Mouse (Mus musculus): ENCODE measurements around the gene Isoc2a. TPM values are rescaled to one million over a fixed set of nuclear protein-coding genes. Genes with fewer than 3 reads are reported as not detected.

The Isoc2a gene
- polyA plus RNA-seq, 1 experiment from 2014 or later: 0.53 TPM

Other genes with a start within 250 kb of the Isoc2a start
- gene Tmem86b, start 245.7 kb upstream of the Isoc2a start, polyA plus RNA-seq (2014; fragmentation: Nextera tagmentation; extraction: Ambion mirVana): 2.4 and 2.6 TPM in 2 replicates
- gene Ppp6r1, start 218.1 kb upstream of the Isoc2a start, polyA plus RNA-seq (2014; fragmentation: Nextera tagmentation; extraction: Ambion mirVana): 4.4 and 5.3 TPM in 2 replicates
- gene Hspbp1, start 192.1 kb upstream of the Isoc2a start, polyA plus RNA-seq (2014; fragmentation: Nextera tagmentation; extraction: Ambion mirVana): 141 and 156 TPM in 2 replicates
- 7.9 and 8.0 TPM in 2 replicates for gene Brsk1, start 186.5 kb upstream of the Isoc2a start, polyA plus RNA-seq (2014; fragmentation: Nextera tagmentation; extraction: Ambion mirVana)
- 0.12 TPM in 1 of 2 replicates, not detected in the other for gene Tmem150b, start 151.9 kb upstream of the Isoc2a start, polyA plus RNA-seq (2014; fragmentation: Nextera tagmentation; extraction: Ambion mirVana)
- gene Kmt5c, start 137.0 kb upstream of the Isoc2a start, polyA plus RNA-seq (2014; fragmentation: Nextera tagmentation; extraction: Ambion mirVana): 54.6 and 57.1 TPM in 2 replicates
- gene Cox6b2, start 124.1 kb upstream of the Isoc2a start, polyA plus RNA-seq (2014; fragmentation: Nextera tagmentation; extraction: Ambion mirVana): 11.7 and 13.1 TPM in 2 replicates
- gene Fam71e2, start 105.9 kb upstream of the Isoc2a start, polyA plus RNA-seq (2014; fragmentation: Nextera tagmentation; extraction: Ambion mirVana): not detected in 2 replicates
- 0.21 and 0.32 TPM in 2 replicates for gene Il11, start 94.3 kb upstream of the Isoc2a start, polyA plus RNA-seq (2014; fragmentation: Nextera tagmentation; extraction: Ambion mirVana)
- not detected in 2 replicates for gene Tmem190, start 94.2 kb upstream of the Isoc2a start, polyA plus RNA-seq (2014; fragmentation: Nextera tagmentation; extraction: Ambion mirVana)
- 1.5 and 1.7 TPM in 2 replicates for gene Tmem238, start 87.5 kb upstream of the Isoc2a start, polyA plus RNA-seq (2014; fragmentation: Nextera tagmentation; extraction: Ambion mirVana)
- 179 and 182 TPM in 2 replicates for gene Rpl28, start 84.3 kb upstream of the Isoc2a start, polyA plus RNA-seq (2014; fragmentation: Nextera tagmentation; extraction: Ambion mirVana)
- gene Ube2s, start 64.6 kb upstream of the Isoc2a start, polyA plus RNA-seq (2014; fragmentation: Nextera tagmentation; extraction: Ambion mirVana): 378 and 472 TPM in 2 replicates
- gene Shisa7, start 32.5 kb upstream of the Isoc2a start, polyA plus RNA-seq (2014; fragmentation: Nextera tagmentation; extraction: Ambion mirVana): 5.8 and 7.7 TPM in 2 replicates
- 3.3 and 4.3 TPM in 2 replicates for gene Isoc2b, start 6.9 kb upstream of the Isoc2a start, polyA plus RNA-seq (2014; fragmentation: Nextera tagmentation; extraction: Ambion mirVana)
- gene Gm36210, start 29.4 kb downstream of the Isoc2a start, polyA plus RNA-seq (2014; fragmentation: Nextera tagmentation; extraction: Ambion mirVana): 0.33 and 0.44 TPM in 2 replicates
- 3.6 and 3.8 TPM in 2 replicates for gene Zfp628, start 38.1 kb downstream of the Isoc2a start, polyA plus RNA-seq (2014; fragmentation: Nextera tagmentation; extraction: Ambion mirVana)
- gene Nat14, start 44.9 kb downstream of the Isoc2a start, polyA plus RNA-seq (2014; fragmentation: Nextera tagmentation; extraction: Ambion mirVana): 9.8 and 17.7 TPM in 2 replicates
- gene Ssc5d, start 48.6 kb downstream of the Isoc2a start, polyA plus RNA-seq (2014; fragmentation: Nextera tagmentation; extraction: Ambion mirVana): 0.23 and 0.41 TPM in 2 replicates
- gene Sbk2, start 87.3 kb downstream of the Isoc2a start, polyA plus RNA-seq (2014; fragmentation: Nextera tagmentation; extraction: Ambion mirVana): not detected in 2 replicates
- 0.39 and 0.42 TPM in 2 replicates for gene Sbk3, start 94.0 kb downstream of the Isoc2a start, polyA plus RNA-seq (2014; fragmentation: Nextera tagmentation; extraction: Ambion mirVana)
- 37.9 and 52.9 TPM in 2 replicates for gene Zfp579, start 119.0 kb downstream of the Isoc2a start, polyA plus RNA-seq (2014; fragmentation: Nextera tagmentation; extraction: Ambion mirVana)
- 11.3 and 13.5 TPM in 2 replicates for gene Zfp524, start 137.3 kb downstream of the Isoc2a start, polyA plus RNA-seq (2014; fragmentation: Nextera tagmentation; extraction: Ambion mirVana)
- gene Fiz1, start 137.5 kb downstream of the Isoc2a start, polyA plus RNA-seq (2014; fragmentation: Nextera tagmentation; extraction: Ambion mirVana): 34.3 and 42.8 TPM in 2 replicates
- gene Gm44973, start 138.3 kb downstream of the Isoc2a start, polyA plus RNA-seq (2014; fragmentation: Nextera tagmentation; extraction: Ambion mirVana): 0.59 and 1.9 TPM in 2 replicates
- 5.4 and 5.9 TPM in 2 replicates for gene Zfp865, start 143.2 kb downstream of the Isoc2a start, polyA plus RNA-seq (2014; fragmentation: Nextera tagmentation; extraction: Ambion mirVana)
- gene Ccdc106, start 143.4 kb downstream of the Isoc2a start, polyA plus RNA-seq (2014; fragmentation: Nextera tagmentation; extraction: Ambion mirVana): 36.1 and 45.5 TPM in 2 replicates
- not detected in 2 replicates for gene 4632433K11Rik, start 157.0 kb downstream of the Isoc2a start, polyA plus RNA-seq (2014; fragmentation: Nextera tagmentation; extraction: Ambion mirVana)
- gene Zfp784, start 161.3 kb downstream of the Isoc2a start, polyA plus RNA-seq (2014; fragmentation: Nextera tagmentation; extraction: Ambion mirVana): 6.2 and 6.3 TPM in 2 replicates
- gene Zfp580, start 174.4 kb downstream of the Isoc2a start, polyA plus RNA-seq (2014; fragmentation: Nextera tagmentation; extraction: Ambion mirVana): 54.5 and 64.9 TPM in 2 replicates
- gene U2af2, start 185.0 kb downstream of the Isoc2a start, polyA plus RNA-seq (2014; fragmentation: Nextera tagmentation; extraction: Ambion mirVana): 124 and 133 TPM in 2 replicates
- gene Epn1, start 203.1 kb downstream of the Isoc2a start, polyA plus RNA-seq (2014; fragmentation: Nextera tagmentation; extraction: Ambion mirVana): 71.3 and 89.0 TPM in 2 replicates
- not detected in 2 replicates for gene Rfpl4, start 239.8 kb downstream of the Isoc2a start, polyA plus RNA-seq (2014; fragmentation: Nextera tagmentation; extraction: Ambion mirVana)
- 0.29 and 0.38 TPM in 2 replicates for gene Rasl2-9, start 248.8 kb downstream of the Isoc2a start, polyA plus RNA-seq (2014; fragmentation: Nextera tagmentation; extraction: Ambion mirVana)

Data from forebrain, embryonic 14.5 days (tissue).